Mouse (Mus musculus) cerebellum, postnatal 10 days (tissue): ENCODE measurements around the gene Grm3.

Source experiments
- DNase-seq, 2 experiments: peaks; one replicate each; pipeline ENCODE4 v3.0.0; 2021; ENCODE audit warnings: mixed read lengths in 2 of 2

Gene Grm3

GRCm38 (mm10) chr5:9622264-9623094 lies 102.5 kb downstream of the Grm3 start:
- peak; percentile 17 to 36 for DNase-seq

- no peak for DNase-seq
These were observed 103.4 kb downstream of the Grm3 start for GRCm38 (mm10) chr5:9621417-9622067.

GRCm38 (mm10) chr5:9579021-9579420 lies 145.9 kb downstream of the Grm3 start:
- DNase-seq = no peak

- no peak for DNase-seq
These were observed 146.4 kb downstream of the Grm3 start for GRCm38 (mm10) chr5:9578571-9578970.

- no peak for DNase-seq
These were observed 154.0 kb downstream of the Grm3 start for GRCm38 (mm10) chr5:9570946-9571345.

- DNase-seq = peak; percentile 11 to 46
These were observed 167.3 kb downstream of the Grm3 start for GRCm38 (mm10) chr5:9557706-9558105.

- peak; percentile 61 to 64 for DNase-seq
These were observed 184.0 kb downstream of the Grm3 start for GRCm38 (mm10) chr5:9540822-9541557.

GRCm38 (mm10) chr5:9525507-9525906 lies 199.5 kb downstream of the Grm3 start:
- no peak for DNase-seq

- no peak for DNase-seq
These were observed 213.9 kb downstream of the Grm3 start for GRCm38 (mm10) chr5:9511027-9511426.

GRCm38 (mm10) chr5:9497235-9497634 lies 227.7 kb downstream of the Grm3 start:
- DNase-seq = no peak

GRCm38 (mm10) chr5:9495456-9495855 lies 229.5 kb downstream of the Grm3 start:
- DNase-seq = peak; percentile 36 to 70

GRCm38 (mm10) chr5:9477587-9477986 lies 247.4 kb downstream of the Grm3 start:
- DNase-seq = no peak

GRCm38 (mm10) chr5:9453298-9453697 lies 271.7 kb downstream of the Grm3 start:
- peak; percentile 6 to 12 for DNase-seq

GRCm38 (mm10) chr5:9449570-9449969 lies 275.4 kb downstream of the Grm3 start:
- DNase-seq = peak; percentile 76

GRCm38 (mm10) chr5:9448931-9449330 lies 276.0 kb downstream of the Grm3 start:
- peak; percentile 67 to 74 for DNase-seq

GRCm38 (mm10) chr5:9446146-9446545 lies 278.8 kb downstream of the Grm3 start:
- DNase-seq = no peak
